Comparison of ENCODE assay signal across 12 mouse cellular contexts in genomic region chr7:36095258-36096130, GRCm38 (mm10).
DNase-seq lines count a peak whose midpoint lies in the region; ATAC-seq lines count a peak whose summit lies in the region.
"Had no signal": no experiment of that assay in that cellular context is flagged by ENCODE, and none has a peak within 500 bp of the region (broad histone marks: within the 10 kb centered on the region; RNA-seq: fewer than 3 reads in every experiment).

No protein-coding gene starts in this region.

- H3K9ac ChIP-seq in limb, embryonic 12.5 days (replicated peaks): no peak overlapping the region
- no peak overlapping the region for H3K9ac ChIP-seq in hindbrain, embryonic 16.5 days (ENCODE audit: low read depth, low read length)
- H3K9ac ChIP-seq in heart, embryonic 11.5 days (ENCODE audit: low read depth, low read length): no peak overlapping the region
- H3K9ac ChIP-seq: forebrain, embryonic 13.5 days; liver, embryonic 15.5 days had no signal

- H3K4me3 ChIP-seq in limb, embryonic 12.5 days (replicated peaks): no peak overlapping the region
- H3K4me3 ChIP-seq in hindbrain, embryonic 16.5 days (ENCODE audit: low read length): no peak overlapping the region
- H3K4me3 ChIP-seq in heart, embryonic 11.5 days (ENCODE audit: low read depth, low read length): no peak overlapping the region
- H3K4me3 ChIP-seq: forebrain, embryonic 13.5 days; liver, embryonic 15.5 days had no signal

- H3K27me3 ChIP-seq in limb, embryonic 12.5 days: no peaks in the 10 kb centered on the region
- no peaks in the 10 kb centered on the region for H3K27me3 ChIP-seq in hindbrain, embryonic 16.5 days (replicated peaks; ENCODE audit: control insufficient read depth, insufficient read depth, low read length)
- no peaks in the 10 kb centered on the region for H3K27me3 ChIP-seq in heart, embryonic 11.5 days (ENCODE audit: control insufficient read depth, insufficient read depth, low read length)
- H3K27me3 ChIP-seq: forebrain, embryonic 13.5 days; liver, embryonic 15.5 days had no signal

- no peak overlapping the region for H3K4me2 ChIP-seq in limb, embryonic 12.5 days
- H3K4me2 ChIP-seq in hindbrain, embryonic 16.5 days (ENCODE audit: low read length): no peak overlapping the region
- H3K4me2 ChIP-seq in heart, embryonic 11.5 days: no peak overlapping the region
- H3K4me2 ChIP-seq: forebrain, embryonic 13.5 days; liver, embryonic 15.5 days had no signal

- WGBS in limb, embryonic 12.5 days: 43% methylated on average over 20 of the region's 20 CpGs
- 72% methylated on average over 20 of the region's 20 CpGs for WGBS in hindbrain, embryonic 16.5 days
- 67% methylated on average over 20 of the region's 20 CpGs for WGBS in heart, embryonic 11.5 days (ENCODE audit: insufficient replicate concordance)

- DNase-seq in embryo, embryonic 10 days (ENCODE audit: low spot score): peak; percentile 41
- DNase-seq in embryo, embryonic 9.5 days (ENCODE audit: extremely low spot score): no peak
- DNase-seq in urinary bladder, postnatal 25 days (ENCODE audit: low spot score): peak; percentile 22
- no peak for DNase-seq in urinary bladder, postnatal 10 days (ENCODE audit: low spot score)
- peak; percentile 15 for DNase-seq in yolk sac, embryonic 10.5 days (ENCODE audit: low spot score)
- DNase-seq: B cell, adult 2 months; right cerebral cortex, postnatal 25 days had no signal

- H3K4me1 ChIP-seq in limb, embryonic 12.5 days (replicated peaks): peaks cover 17% of the 10 kb centered on the region
- H3K4me1 ChIP-seq in hindbrain, embryonic 16.5 days (ENCODE audit: control insufficient read depth, insufficient read depth, low read depth, low read length): no peaks in the 10 kb centered on the region
- 0 out of 2 replicates have a peak, but pooled peaks cover 3% of the 10 kb centered on the region for H3K4me1 ChIP-seq in heart, embryonic 11.5 days (ENCODE audit: control insufficient read depth, insufficient read depth, low read length)
- H3K4me1 ChIP-seq: forebrain, embryonic 13.5 days; liver, embryonic 15.5 days had no signal

- peak; percentile 71 for ATAC-seq in limb, embryonic 12.5 days (ENCODE audit: insufficient number of reproducible peaks, insufficient read depth, low FRiP score, low TSS enrichment, low read depth)
- no peak for ATAC-seq in hindbrain, embryonic 16.5 days
- no peak; the same call in 1 of the 2 replicates for ATAC-seq in heart, embryonic 11.5 days (replicated peaks; ENCODE audit: insufficient number of reproducible peaks, low FRiP score, low TSS enrichment)
- ATAC-seq: forebrain, embryonic 13.5 days had no signal

- H3K27ac ChIP-seq in limb, embryonic 12.5 days: peak overlapping the region; percentile 46
- no peak overlapping the region for H3K27ac ChIP-seq in hindbrain, embryonic 16.5 days (ENCODE audit: low read depth, low read length)
- no peak overlapping the region for H3K27ac ChIP-seq in heart, embryonic 11.5 days (ENCODE audit: low read depth, low read length)
- H3K27ac ChIP-seq: forebrain, embryonic 13.5 days; liver, embryonic 15.5 days had no signal

- no peaks in the 10 kb centered on the region for H3K9me3 ChIP-seq in limb, embryonic 12.5 days
- H3K9me3 ChIP-seq in hindbrain, embryonic 16.5 days (ENCODE audit: control insufficient read depth, low read length): no peaks in the 10 kb centered on the region
- H3K9me3 ChIP-seq in heart, embryonic 11.5 days (replicated peaks; ENCODE audit: control insufficient read depth, low read length): no peaks in the 10 kb centered on the region
- H3K9me3 ChIP-seq: liver, embryonic 15.5 days had no signal

- no peaks in the 10 kb centered on the region for H3K36me3 ChIP-seq in limb, embryonic 12.5 days
- no peaks in the 10 kb centered on the region for H3K36me3 ChIP-seq in hindbrain, embryonic 16.5 days (ENCODE audit: control insufficient read depth, insufficient read depth, low read length)
- H3K36me3 ChIP-seq in heart, embryonic 11.5 days (ENCODE audit: control insufficient read depth, insufficient read depth, low read length): no peaks in the 10 kb centered on the region
- H3K36me3 ChIP-seq: liver, embryonic 15.5 days had no signal

Comparison
In these comparisons a context has a peak if more than half of its experiments do, and no peak if none do; other contexts are left out.
1. DNase-seq: peak in embryo, embryonic 10 days (single experiment), urinary bladder, postnatal 25 days (single experiment) and yolk sac, embryonic 10.5 days (single experiment); none in embryo, embryonic 9.5 days (single experiment) and urinary bladder, postnatal 10 days (single experiment).